Mouse (Mus musculus): ENCODE measurements at regions not wholly inside any gene's neighbourhood (a gene's known extent, or its start where the extent isn't known, plus 50 kb on each side); places are given as distances from the start of the nearest gene placed in this dataset.

DNA sequence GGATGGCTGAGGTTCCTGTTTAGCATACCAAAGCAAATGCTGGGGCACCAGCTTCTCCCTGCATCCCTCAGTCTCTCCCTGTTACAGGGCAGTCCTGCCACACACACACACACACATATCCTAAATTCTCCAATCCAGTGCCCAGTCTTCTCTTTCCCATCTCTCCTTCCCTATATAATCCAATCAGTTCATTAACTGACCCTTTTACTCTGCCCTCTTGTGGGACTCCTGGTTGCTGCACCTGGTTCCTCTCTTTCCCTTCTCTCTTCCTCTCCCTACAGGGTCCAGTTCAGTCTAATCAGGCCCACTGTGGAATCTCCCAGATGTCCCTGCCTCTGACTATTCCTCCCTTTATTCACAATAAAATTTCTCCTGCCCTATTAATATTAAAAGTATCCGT, 204.7 kb downstream of the Lipi start:
- Histone ChIP-seq H3K4me1 (replicated peaks; ENCODE audit: low read depth, low read length) (no peaks in the 10 kb centered on the region), H3K27me3 (ENCODE audit: insufficient read depth, low read length) (no peaks in the 10 kb centered on the region), H3K4me3 (replicated peaks; ENCODE audit: low read length) (no peak overlapping the region), H3K9me3 (ENCODE audit: low read length) (no peaks in the 10 kb centered on the region), H3K36me3 (ENCODE audit: insufficient read depth, low read length) (no peaks in the 10 kb centered on the region)
- TF ChIP-seq POU5F1 (IDR thresholded peaks at IDR 0.05; ENCODE audit: borderline replicate concordance, low read length) = no peak
- TF ChIP-seq CTCF (conservative IDR thresholded peaks at IDR 0.05; ENCODE audit: low read length) = peak; percentile 21; the same call in 1 of the 2 replicates
- TF ChIP-seq NANOG (IDR thresholded peaks at IDR 0.05; ENCODE audit: borderline replicate concordance, low read length) = no peak

DNA sequence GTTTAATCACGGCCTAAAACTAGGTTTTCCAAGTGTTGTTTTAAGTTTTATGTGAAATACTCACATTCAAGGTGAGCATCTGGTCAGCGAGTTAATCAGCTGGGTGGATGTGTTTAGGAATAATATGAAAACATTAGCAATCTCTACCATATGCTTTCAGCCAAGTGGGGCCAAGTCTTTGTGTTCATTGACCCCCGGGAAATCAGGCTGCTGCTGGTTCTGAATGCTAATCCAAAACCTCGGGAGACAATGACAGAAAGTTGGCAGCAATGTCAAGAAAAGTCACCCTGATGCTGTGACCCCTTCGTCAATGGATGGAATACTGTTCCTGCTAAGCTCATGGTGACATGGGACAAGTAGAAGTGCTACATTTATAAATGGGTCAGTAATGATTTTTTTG, 216.2 kb downstream of the Lipi start:
- H3K4me1 ChIP-seq (replicated peaks; ENCODE audit: low read depth, low read length) = peaks cover 8% of the 10 kb centered on the region
- H3K27me3 ChIP-seq (ENCODE audit: insufficient read depth, low read length) = no peaks in the 10 kb centered on the region
- TF ChIP-seq NANOG (IDR thresholded peaks at IDR 0.05; ENCODE audit: borderline replicate concordance, low read length) (no peak), CTCF (conservative IDR thresholded peaks at IDR 0.05; ENCODE audit: low read length) (no peak), POU5F1 (IDR thresholded peaks at IDR 0.05; ENCODE audit: borderline replicate concordance, low read length) (no peak)
- no peaks in the 10 kb centered on the region for H3K36me3 ChIP-seq (ENCODE audit: insufficient read depth, low read length)
- no peak overlapping the region for H3K4me3 ChIP-seq (replicated peaks; ENCODE audit: low read length)
- no peaks in the 10 kb centered on the region for H3K9me3 ChIP-seq (ENCODE audit: low read length)

DNA sequence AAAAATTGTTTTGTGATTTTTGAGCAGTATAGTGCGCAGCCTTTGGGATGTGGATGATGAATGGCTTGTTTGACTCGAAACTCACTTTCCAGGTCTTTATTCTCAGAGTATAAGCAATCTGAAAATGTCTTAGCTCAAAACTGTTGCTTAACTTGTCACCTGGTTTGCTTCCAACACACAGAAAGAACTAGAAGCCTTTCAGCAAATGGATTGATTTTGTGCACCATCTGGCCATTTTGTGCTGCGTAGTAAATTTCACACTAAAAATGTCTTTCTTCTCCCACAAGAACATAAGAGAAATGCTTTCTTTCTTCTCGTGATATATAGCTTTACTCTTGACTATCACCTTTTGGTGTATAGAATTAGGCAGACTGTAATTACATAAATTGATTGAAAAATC, 219.1 kb downstream of the Lipi start:
- no peak overlapping the region for H3K4me3 ChIP-seq (replicated peaks; ENCODE audit: low read length)
- no peaks in the 10 kb centered on the region for H3K27me3 ChIP-seq (ENCODE audit: insufficient read depth, low read length)
- H3K9me3 ChIP-seq (ENCODE audit: low read length) = no peaks in the 10 kb centered on the region
- no peak for TF ChIP-seq CTCF (conservative IDR thresholded peaks at IDR 0.05; ENCODE audit: low read length)
- no peak for TF ChIP-seq NANOG (IDR thresholded peaks at IDR 0.05; ENCODE audit: borderline replicate concordance, low read length)
- TF ChIP-seq POU5F1 (IDR thresholded peaks at IDR 0.05; ENCODE audit: borderline replicate concordance, low read length) = no peak
- H3K4me1 ChIP-seq (replicated peaks; ENCODE audit: low read depth, low read length) = peaks cover 8% of the 10 kb centered on the region
- no peaks in the 10 kb centered on the region for H3K36me3 ChIP-seq (ENCODE audit: insufficient read depth, low read length)

DNA sequence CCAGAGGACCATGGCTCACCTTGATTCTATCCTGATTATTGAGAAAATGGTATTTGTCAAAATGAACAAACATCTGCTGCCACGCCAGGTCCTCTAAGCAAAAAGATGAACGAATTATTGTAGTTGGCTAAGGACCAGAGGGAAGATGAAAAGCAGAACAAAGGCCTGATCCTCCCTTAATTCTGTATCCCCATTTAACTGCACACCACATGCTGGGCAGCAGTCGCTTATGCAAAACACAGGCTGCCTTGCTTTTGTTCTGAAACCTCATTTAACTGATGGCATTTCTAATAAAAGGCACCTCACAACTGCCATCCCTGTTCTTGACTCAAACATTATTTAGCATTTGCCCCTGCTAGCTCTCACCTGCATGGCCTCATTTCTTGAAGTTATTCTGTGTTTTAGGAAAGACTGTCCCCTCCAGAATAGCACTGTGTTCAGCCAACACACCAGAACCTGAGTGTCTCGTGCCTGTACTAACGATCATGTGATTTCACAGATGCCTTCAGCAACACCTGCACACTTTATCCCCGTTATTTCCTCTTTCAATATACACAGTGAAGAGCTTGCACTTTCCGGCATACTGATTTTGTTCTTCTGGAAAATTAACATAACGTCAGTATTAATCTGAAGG, 220.4 kb downstream of the Lipi start:
- Histone ChIP-seq H3K4me1 (replicated peaks; ENCODE audit: low read depth, low read length) (peaks cover 8% of the 10 kb centered on the region), H3K4me3 (replicated peaks; ENCODE audit: low read length) (no peak overlapping the region), H3K27me3 (ENCODE audit: insufficient read depth, low read length) (no peaks in the 10 kb centered on the region), H3K9me3 (ENCODE audit: low read length) (no peaks in the 10 kb centered on the region), H3K36me3 (ENCODE audit: insufficient read depth, low read length) (no peaks in the 10 kb centered on the region)
- TF ChIP-seq NANOG (IDR thresholded peaks at IDR 0.05; ENCODE audit: borderline replicate concordance, low read length) = peak; percentile 48; the same call in 1 of the 2 replicates
- no peak for TF ChIP-seq CTCF (conservative IDR thresholded peaks at IDR 0.05; ENCODE audit: low read length)

DNA sequence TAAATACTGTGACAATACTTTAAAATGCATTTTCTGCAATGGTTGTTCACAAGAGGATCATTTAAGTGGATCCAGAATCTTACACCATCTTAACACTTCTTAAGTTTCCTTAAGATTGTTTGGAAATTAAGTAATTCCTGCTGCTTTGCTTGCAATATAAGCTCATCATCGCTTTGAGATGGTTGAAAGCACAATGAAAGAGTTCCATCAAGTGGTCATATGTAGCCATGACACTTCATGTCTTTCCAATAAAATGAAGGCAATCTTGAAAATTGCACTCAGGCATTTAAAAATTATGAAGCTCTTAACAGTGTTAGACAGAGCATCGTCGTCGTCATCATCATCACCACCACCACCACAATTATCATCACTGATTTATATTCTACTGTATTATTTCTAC, 223.8 kb downstream of the Lipi start:
- no peaks in the 10 kb centered on the region for H3K9me3 ChIP-seq (ENCODE audit: low read length)
- TF ChIP-seq NANOG (IDR thresholded peaks at IDR 0.05; ENCODE audit: borderline replicate concordance, low read length) (no peak), POU5F1 (IDR thresholded peaks at IDR 0.05; ENCODE audit: borderline replicate concordance, low read length) (no peak), CTCF (conservative IDR thresholded peaks at IDR 0.05; ENCODE audit: low read length) (no peak)
- H3K4me3 ChIP-seq (replicated peaks; ENCODE audit: low read length) = no peak overlapping the region
- H3K36me3 ChIP-seq (ENCODE audit: insufficient read depth, low read length) = no peaks in the 10 kb centered on the region
- H3K4me1 ChIP-seq (replicated peaks; ENCODE audit: low read depth, low read length) = peaks cover 8% of the 10 kb centered on the region
- no peaks in the 10 kb centered on the region for H3K27me3 ChIP-seq (ENCODE audit: insufficient read depth, low read length)

DNA sequence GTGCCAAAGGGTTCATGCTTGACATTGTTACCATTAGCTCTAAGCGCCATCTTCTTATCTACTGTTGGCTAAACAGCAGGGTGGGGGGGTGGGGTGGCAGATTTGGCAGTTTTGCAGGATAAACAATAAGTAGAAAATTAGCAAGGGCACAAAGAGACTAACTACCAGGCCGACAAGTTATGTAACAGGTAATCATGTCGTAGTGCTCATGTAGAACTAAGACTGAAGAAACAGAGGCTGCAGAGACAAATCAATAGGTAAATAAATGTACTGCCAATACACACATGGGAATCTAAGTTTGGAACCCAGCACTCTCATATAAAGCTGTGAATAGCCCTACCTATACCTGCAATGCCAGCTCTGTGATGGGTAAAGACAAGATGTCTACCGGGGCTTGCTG, 225.1 kb downstream of the Lipi start:
- TF ChIP-seq NANOG (IDR thresholded peaks at IDR 0.05; ENCODE audit: borderline replicate concordance, low read length) (no peak), POU5F1 (IDR thresholded peaks at IDR 0.05; ENCODE audit: borderline replicate concordance, low read length) (no peak), CTCF (conservative IDR thresholded peaks at IDR 0.05; ENCODE audit: low read length) (no peak)
- H3K27me3 ChIP-seq (ENCODE audit: insufficient read depth, low read length) = no peaks in the 10 kb centered on the region
- no peaks in the 10 kb centered on the region for H3K9me3 ChIP-seq (ENCODE audit: low read length)
- H3K36me3 ChIP-seq (ENCODE audit: insufficient read depth, low read length) = no peaks in the 10 kb centered on the region
- H3K4me1 ChIP-seq (replicated peaks; ENCODE audit: low read depth, low read length) = peaks cover 8% of the 10 kb centered on the region
- H3K4me3 ChIP-seq (replicated peaks; ENCODE audit: low read length) = no peak overlapping the region

DNA sequence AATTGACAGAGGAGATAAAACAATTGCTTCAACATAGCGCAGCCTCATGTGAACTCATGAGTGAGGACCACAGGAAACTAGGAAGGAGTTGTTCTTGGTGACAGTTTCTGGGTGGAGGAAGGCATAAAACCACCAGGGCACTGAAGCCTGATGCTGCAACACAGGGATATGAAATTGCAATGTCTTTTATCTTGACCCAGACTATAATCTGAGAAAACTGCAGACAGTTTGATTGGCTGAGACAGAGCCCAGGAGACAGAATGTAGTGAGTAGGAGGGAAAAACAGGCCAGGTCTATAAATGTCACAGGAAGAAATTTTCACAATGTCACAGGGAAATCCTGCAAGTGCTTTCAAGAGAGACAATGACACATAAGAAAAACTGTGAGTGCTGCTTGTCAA, 232.5 kb downstream of the Lipi start:
- no peaks in the 10 kb centered on the region for H3K27me3 ChIP-seq (ENCODE audit: insufficient read depth, low read length)
- H3K4me3 ChIP-seq (replicated peaks; ENCODE audit: low read length) = no peak overlapping the region
- no peaks in the 10 kb centered on the region for H3K36me3 ChIP-seq (ENCODE audit: insufficient read depth, low read length)
- no peaks in the 10 kb centered on the region for H3K9me3 ChIP-seq (ENCODE audit: low read length)
- no peak for TF ChIP-seq NANOG (IDR thresholded peaks at IDR 0.05; ENCODE audit: borderline replicate concordance, low read length)
- no peak for TF ChIP-seq CTCF (conservative IDR thresholded peaks at IDR 0.05; ENCODE audit: low read length)
- TF ChIP-seq POU5F1 (IDR thresholded peaks at IDR 0.05; ENCODE audit: borderline replicate concordance, low read length) = no peak
- H3K4me1 ChIP-seq (replicated peaks; ENCODE audit: low read depth, low read length) = no peaks in the 10 kb centered on the region

DNA sequence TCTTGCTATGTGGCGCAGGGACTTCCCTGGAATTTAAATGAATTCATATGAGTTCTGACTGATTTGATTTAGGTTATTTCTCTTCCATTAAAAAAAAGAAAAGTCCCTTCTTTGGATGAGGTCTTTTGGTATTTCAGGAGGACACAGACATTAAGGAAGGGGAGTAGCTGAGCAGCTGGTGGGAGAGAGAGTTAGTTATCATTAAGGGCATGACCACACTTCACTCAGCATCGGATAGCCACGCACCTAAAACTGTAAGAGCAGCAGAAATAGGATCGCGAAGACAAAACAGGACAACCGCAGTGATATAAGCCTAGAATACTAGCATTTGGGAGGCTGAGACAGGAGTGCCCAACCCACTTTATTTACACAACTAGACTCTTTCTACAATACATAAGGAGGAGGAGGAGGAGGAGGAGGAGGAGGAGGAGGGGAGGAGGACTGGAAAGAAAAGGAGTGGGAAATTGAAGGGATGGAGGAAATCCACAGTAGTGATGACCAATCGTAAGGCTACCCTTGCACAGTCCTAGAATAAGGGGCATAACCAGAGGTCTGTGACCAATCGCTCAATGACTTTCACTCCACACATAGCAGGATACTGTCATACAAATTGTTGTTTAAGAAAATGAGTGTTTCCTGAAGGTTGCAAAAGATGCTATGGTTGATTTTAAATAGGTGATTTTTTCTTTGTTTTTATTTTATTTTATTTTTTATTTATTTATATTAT, 241.5 kb downstream of the Lipi start:
- H3K4me1 ChIP-seq (replicated peaks; ENCODE audit: low read depth, low read length) = no peaks in the 10 kb centered on the region
- H3K36me3 ChIP-seq (ENCODE audit: insufficient read depth, low read length) = no peaks in the 10 kb centered on the region
- no peaks in the 10 kb centered on the region for H3K27me3 ChIP-seq (ENCODE audit: insufficient read depth, low read length)
- TF ChIP-seq NANOG (IDR thresholded peaks at IDR 0.05; ENCODE audit: borderline replicate concordance, low read length) (no peak), CTCF (conservative IDR thresholded peaks at IDR 0.05; ENCODE audit: low read length) (no peak), POU5F1 (IDR thresholded peaks at IDR 0.05; ENCODE audit: borderline replicate concordance, low read length) (no peak)
- H3K4me3 ChIP-seq (replicated peaks; ENCODE audit: low read length) = no peak overlapping the region
- no peaks in the 10 kb centered on the region for H3K9me3 ChIP-seq (ENCODE audit: low read length)

Measured in E14TG2a.4 (cell line).